Mouse (Mus musculus): ENCODE results near the gene Rc3h1. TPM values are rescaled to one million over a fixed set of nuclear protein-coding genes. Genes with fewer than 3 reads are reported as not detected.

Gene Rc3h1
- polyA plus RNA-seq, 1 experiment from 2014 or later: 8.7 TPM

DNA sequence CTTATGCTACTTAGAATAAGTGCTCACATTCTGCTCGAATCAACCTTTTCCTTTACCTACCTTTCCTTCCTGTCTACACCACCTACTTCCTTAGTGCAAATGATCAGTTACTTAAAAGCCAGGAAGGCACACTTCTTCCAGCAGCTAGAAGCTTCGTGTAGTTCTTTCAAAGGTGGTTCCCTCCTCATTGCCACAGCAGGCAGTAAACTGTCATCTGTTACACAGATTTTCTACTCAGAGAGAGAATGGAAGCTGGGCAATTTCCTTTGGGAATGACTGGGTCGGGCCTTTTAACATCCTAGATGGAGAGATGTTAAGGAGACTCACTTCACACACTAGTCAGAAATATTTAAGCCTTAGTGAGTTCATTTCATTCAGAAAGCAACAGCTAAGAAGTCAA, 99.3 kb downstream of the Rc3h1 start:
- 39% methylated on average over 3 of the region's 3 CpGs for WGBS
- Histone ChIP-seq H3K4me2 (replicated peaks) (no peak overlapping the region), H3K27ac (peak overlapping the region; percentile 3; the same call in 1 of the 2 replicates), H3K4me3 (no peak overlapping the region), H3K27me3 (no peaks in the 10 kb centered on the region), H3K36me3 (peaks cover 28% of the 10 kb centered on the region), H3K9me3 (no peaks in the 10 kb centered on the region), H3K9ac (no peak overlapping the region), H3K4me1 (peaks cover 6% of the 10 kb centered on the region; the same call in 1 of the 2 replicates)
- ATAC-seq (ENCODE audit: low FRiP score, low read depth): no peak

DNA sequence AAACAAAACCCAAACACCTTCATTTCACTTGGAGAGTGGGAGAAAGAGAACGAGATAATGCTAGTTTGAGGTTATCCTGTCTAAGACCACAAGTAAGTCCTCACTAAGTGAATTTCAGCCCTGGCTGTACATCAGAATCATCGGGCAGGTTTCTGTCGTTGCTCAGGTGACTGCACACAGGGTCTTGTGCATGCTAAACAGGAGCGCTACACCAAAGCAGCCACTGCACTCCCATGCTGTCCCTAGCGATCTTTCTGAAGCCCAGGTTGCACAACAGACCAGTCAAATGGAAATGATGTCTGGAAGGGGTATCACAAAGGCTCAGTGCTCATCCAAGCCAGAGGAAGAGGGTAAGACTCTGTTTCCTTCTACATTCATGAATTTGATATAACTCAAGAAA, 100.3 kb downstream of the Rc3h1 start:
- no peak overlapping the region for H3K4me3 ChIP-seq
- no peaks in the 10 kb centered on the region for H3K9me3 ChIP-seq
- no peak overlapping the region for H3K9ac ChIP-seq
- WGBS: 82% methylated on average over 5 of the region's 5 CpGs
- H3K36me3 ChIP-seq: peaks cover 29% of the 10 kb centered on the region
- no peak overlapping the region for H3K27ac ChIP-seq
- no peak for ATAC-seq (ENCODE audit: low FRiP score, low read depth)
- H3K4me2 ChIP-seq (replicated peaks): no peak overlapping the region
- H3K4me1 ChIP-seq: peaks cover 6% of the 10 kb centered on the region; the same call in 1 of the 2 replicates
- no peaks in the 10 kb centered on the region for H3K27me3 ChIP-seq

DNA sequence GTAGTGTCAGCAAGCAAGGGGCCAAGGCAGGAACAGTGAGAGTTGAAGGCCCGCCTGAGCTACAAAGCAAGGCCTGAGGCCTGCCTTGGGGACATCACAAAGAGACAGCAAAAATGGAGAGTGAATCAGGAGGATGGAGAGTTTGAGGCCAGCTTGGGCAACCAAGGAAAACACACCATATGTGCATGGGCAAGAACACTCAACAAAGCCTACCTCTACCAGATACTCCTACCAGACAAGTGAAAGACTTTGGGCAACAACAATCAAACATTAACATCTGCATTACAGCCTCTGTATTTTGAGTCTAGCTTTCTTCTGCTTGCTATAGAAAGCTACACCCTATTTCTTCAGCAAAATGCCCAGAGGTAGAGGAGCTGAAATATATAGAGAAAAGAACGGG, 101.8 kb downstream of the Rc3h1 start:
- WGBS: 92% methylated on average over 2 of the region's 2 CpGs
- Histone ChIP-seq H3K4me3 (no peak overlapping the region), H3K4me1 (peaks cover 6% of the 10 kb centered on the region; the same call in 1 of the 2 replicates), H3K36me3 (peaks cover 33% of the 10 kb centered on the region), H3K27ac (no peak overlapping the region), H3K9ac (no peak overlapping the region), H3K4me2 (replicated peaks) (no peak overlapping the region), H3K27me3 (no peaks in the 10 kb centered on the region), H3K9me3 (no peaks in the 10 kb centered on the region)
- ATAC-seq (ENCODE audit: low FRiP score, low read depth): no peak

GRCm38 (mm10) chr1:161010436-161010835, 104.2 kb downstream of the Rc3h1 start:
- peaks cover 3% of the 10 kb centered on the region; the same call in 1 of the 2 replicates for H3K4me1 ChIP-seq
- 53% methylated on average over 4 of the region's 4 CpGs for WGBS
- H3K4me3 ChIP-seq: no peak overlapping the region
- H3K36me3 ChIP-seq: peaks cover 29% of the 10 kb centered on the region
- H3K27ac ChIP-seq: no peak overlapping the region
- H3K9me3 ChIP-seq: no peaks in the 10 kb centered on the region
- ATAC-seq (ENCODE audit: low FRiP score, low read depth): no peak
- no peak overlapping the region for H3K9ac ChIP-seq
- H3K4me2 ChIP-seq (replicated peaks): no peak overlapping the region
- no peaks in the 10 kb centered on the region for H3K27me3 ChIP-seq

- Histone ChIP-seq H3K4me2 (replicated peaks) (no peak overlapping the region), H3K27me3 (no peaks in the 10 kb centered on the region), H3K9me3 (no peaks in the 10 kb centered on the region), H3K4me3 (no peak overlapping the region), H3K36me3 (peaks cover 53% of the 10 kb centered on the region), H3K9ac (no peak overlapping the region), H3K4me1 (no peaks in the 10 kb centered on the region), H3K27ac (no peak overlapping the region)
- 89% methylated on average over 2 of the region's 2 CpGs for WGBS
- ATAC-seq (ENCODE audit: low FRiP score, low read depth): no peak
Observed at GRCm38 (mm10) chr1:161016378-161016777, 110.2 kb downstream of the Rc3h1 start.

DNA sequence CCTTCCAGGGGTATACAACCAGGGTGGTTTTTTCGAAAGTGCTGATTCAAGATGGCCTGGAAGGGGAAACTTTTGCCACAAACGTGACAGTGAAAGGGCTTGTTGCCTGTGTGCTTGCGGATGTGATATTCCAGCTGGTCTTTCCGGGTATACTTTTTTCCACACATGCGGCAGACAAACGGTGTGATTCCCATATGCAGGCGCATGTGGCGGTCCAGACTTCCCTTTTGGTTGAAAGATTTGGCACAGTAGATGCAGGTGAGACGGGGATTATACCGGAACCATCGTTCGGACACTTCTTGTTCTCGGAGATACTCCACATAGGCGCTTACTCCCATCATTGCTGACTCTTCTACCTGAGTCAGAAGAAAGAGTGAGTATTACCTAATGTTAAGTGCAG, 113.8 kb downstream of the Rc3h1 start:
- Histone ChIP-seq H3K4me1 (no peaks in the 10 kb centered on the region), H3K27me3 (no peaks in the 10 kb centered on the region), H3K9me3 (no peaks in the 10 kb centered on the region), H3K4me3 (no peak overlapping the region), H3K36me3 (peaks cover 47% of the 10 kb centered on the region), H3K4me2 (replicated peaks) (no peak overlapping the region), H3K9ac (no peak overlapping the region), H3K27ac (no peak overlapping the region)
- no peak for ATAC-seq (ENCODE audit: low FRiP score, low read depth)
- 93% methylated on average over 14 of the region's 14 CpGs for WGBS

Other genes starting within 250 kb of the Rc3h1 start
- 18.7 and 19.6 TPM in 2 replicates for gene Rabgap1l, start 113.2 kb upstream of the Rc3h1 start, polyA plus RNA-seq (2015; fragmentation: Nextera tagmentation; extraction: Ambion mirVana)
- gene Serpinc1, start 72.2 kb downstream of the Rc3h1 start, polyA plus RNA-seq (2015; fragmentation: Nextera tagmentation; extraction: Ambion mirVana): 3.9 and 4.3 TPM in 2 replicates
- 10.8 and 13.4 TPM in 2 replicates for gene Zbtb37, start 128.4 kb downstream of the Rc3h1 start, polyA plus RNA-seq (2015; fragmentation: Nextera tagmentation; extraction: Ambion mirVana)
- gene Dars2, start 164.2 kb downstream of the Rc3h1 start, polyA plus RNA-seq (2015; fragmentation: Nextera tagmentation; extraction: Ambion mirVana): 25.4 and 26.9 TPM in 2 replicates
- gene Cenpl, start 164.3 kb downstream of the Rc3h1 start, polyA plus RNA-seq (2015; fragmentation: Nextera tagmentation; extraction: Ambion mirVana): 33.9 and 35.0 TPM in 2 replicates
- gene Klhl20, start 225.1 kb downstream of the Rc3h1 start, polyA plus RNA-seq (2015; fragmentation: Nextera tagmentation; extraction: Ambion mirVana): 17.1 and 17.3 TPM in 2 replicates
- gene Ankrd45, start 236.3 kb downstream of the Rc3h1 start, polyA plus RNA-seq (2015; fragmentation: Nextera tagmentation; extraction: Ambion mirVana): 2.3 and 3.1 TPM in 2 replicates

Data from limb, embryonic 13.5 days (tissue).